Mouse (Mus musculus): ENCODE measurements around the gene E2f2. TPM values are rescaled to one million over a fixed set of nuclear protein-coding genes. Genes with fewer than 3 reads are reported as not detected.

Gene E2f2
- total and polyA plus RNA-seq, 2 experiments: 0.46 to 0.76 TPM

GRCm38 (mm10) chr4:136150596-136150995, 21.6 kb upstream of the E2f2 start:
- WGBS: 94% methylated on average over 4 of the region's 4 CpGs

GRCm38 (mm10) chr4:136152821-136153220, 19.4 kb upstream of the E2f2 start:
- WGBS: 89% methylated on average over 4 of the region's 4 CpGs
- H3K27me3 ChIP-seq (ENCODE audit: control insufficient read depth, insufficient read depth, low read length): no peaks in the 10 kb centered on the region
- no peak for DNase-seq (ENCODE audit: extremely low read depth, low read depth, low spot score)
- no peak overlapping the region for H3K4me3 ChIP-seq (ENCODE audit: insufficient read depth, low read depth, low read length)
- H3K9ac ChIP-seq (ENCODE audit: low read depth, low read length): no peak overlapping the region
- no peaks in the 10 kb centered on the region for H3K36me3 ChIP-seq (ENCODE audit: control insufficient read depth, insufficient read depth, low read length)
- H3K79me2 ChIP-seq (ENCODE audit: control insufficient read depth, insufficient read depth, low read length): no peaks in the 10 kb centered on the region
- H3K27ac ChIP-seq (replicated peaks; ENCODE audit: insufficient read depth, low read depth, low read length): no peak overlapping the region
- TF ChIP-seq POLR2A (IDR thresholded peaks at IDR 0.05; ENCODE audit: extremely low read depth, insufficient read depth, low read length): no peak
- peak; percentile 43; the same call in 1 of the 2 replicates for TF ChIP-seq CTCF (IDR thresholded peaks at IDR 0.05; ENCODE audit: low read depth, low read length)
- H3K4me1 ChIP-seq (ENCODE audit: control insufficient read depth, insufficient read depth, low read length): no peaks in the 10 kb centered on the region

More at GRCm38 (mm10) chr4:136150596-136150995, 21.6 kb upstream of the E2f2 start:
- Histone ChIP-seq H3K36me3 (ENCODE audit: control insufficient read depth, insufficient read depth, low read length) (no peaks in the 10 kb centered on the region; the same call in 1 of the 2 replicates), H3K9ac (ENCODE audit: low read depth, low read length) (no peak overlapping the region), H3K4me1 (ENCODE audit: control insufficient read depth, insufficient read depth, low read length) (peaks cover 10% of the 10 kb centered on the region), H3K79me2 (ENCODE audit: control insufficient read depth, insufficient read depth, low read length) (no peaks in the 10 kb centered on the region), H3K4me3 (ENCODE audit: insufficient read depth, low read depth, low read length) (no peak overlapping the region), H3K27me3 (ENCODE audit: control insufficient read depth, insufficient read depth, low read length) (no peaks in the 10 kb centered on the region), H3K27ac (replicated peaks; ENCODE audit: insufficient read depth, low read depth, low read length) (no peak overlapping the region)
- TF ChIP-seq CTCF (IDR thresholded peaks at IDR 0.05; ENCODE audit: low read depth, low read length) (no peak), POLR2A (IDR thresholded peaks at IDR 0.05; ENCODE audit: extremely low read depth, insufficient read depth, low read length) (no peak)
- DNase-seq (ENCODE audit: extremely low read depth, low read depth, low spot score): no peak

GRCm38 (mm10) chr4:136154462-136154861, 17.7 kb upstream of the E2f2 start:
- WGBS: 84% methylated on average over 9 of the region's 9 CpGs
- Histone ChIP-seq H3K27ac (replicated peaks; ENCODE audit: insufficient read depth, low read depth, low read length) (no peak overlapping the region), H3K9ac (ENCODE audit: low read depth, low read length) (0 out of 2 replicates have a peak overlapping the region, but pooled peaks have one; percentile 5), H3K4me1 (ENCODE audit: control insufficient read depth, insufficient read depth, low read length) (no peaks in the 10 kb centered on the region), H3K36me3 (ENCODE audit: control insufficient read depth, insufficient read depth, low read length) (no peaks in the 10 kb centered on the region), H3K79me2 (ENCODE audit: control insufficient read depth, insufficient read depth, low read length) (no peaks in the 10 kb centered on the region), H3K4me3 (ENCODE audit: insufficient read depth, low read depth, low read length) (no peak overlapping the region), H3K27me3 (ENCODE audit: control insufficient read depth, insufficient read depth, low read length) (no peaks in the 10 kb centered on the region)
- TF ChIP-seq CTCF (IDR thresholded peaks at IDR 0.05; ENCODE audit: low read depth, low read length) (no peak), POLR2A (IDR thresholded peaks at IDR 0.05; ENCODE audit: extremely low read depth, insufficient read depth, low read length) (no peak)
- DNase-seq (ENCODE audit: extremely low read depth, low read depth, low spot score): no peak

- H3K36me3 ChIP-seq (ENCODE audit: control insufficient read depth, insufficient read depth, low read length): no peaks in the 10 kb centered on the region
- peaks cover 2% of the 10 kb centered on the region; the same call in 1 of the 2 replicates for H3K4me1 ChIP-seq (ENCODE audit: control insufficient read depth, insufficient read depth, low read length)
- H3K9ac ChIP-seq (ENCODE audit: low read depth, low read length): no peak overlapping the region
- H3K79me2 ChIP-seq (ENCODE audit: control insufficient read depth, insufficient read depth, low read length): no peaks in the 10 kb centered on the region
- H3K4me3 ChIP-seq (ENCODE audit: insufficient read depth, low read depth, low read length): no peak overlapping the region
- 0 out of 2 replicates have a peak, but pooled peaks have one; percentile 4 for TF ChIP-seq CTCF (IDR thresholded peaks at IDR 0.05; ENCODE audit: low read depth, low read length)
- no peak for TF ChIP-seq POLR2A (IDR thresholded peaks at IDR 0.05; ENCODE audit: extremely low read depth, insufficient read depth, low read length)
- no peak for DNase-seq (ENCODE audit: extremely low read depth, low read depth, low spot score)
- WGBS: 76% methylated on average over 6 of the region's 6 CpGs
- no peak overlapping the region for H3K27ac ChIP-seq (replicated peaks; ENCODE audit: insufficient read depth, low read depth, low read length)
- H3K27me3 ChIP-seq (ENCODE audit: control insufficient read depth, insufficient read depth, low read length): no peaks in the 10 kb centered on the region
Measured at GRCm38 (mm10) chr4:136158498-136158897, 13.7 kb upstream of the E2f2 start.

DNA sequence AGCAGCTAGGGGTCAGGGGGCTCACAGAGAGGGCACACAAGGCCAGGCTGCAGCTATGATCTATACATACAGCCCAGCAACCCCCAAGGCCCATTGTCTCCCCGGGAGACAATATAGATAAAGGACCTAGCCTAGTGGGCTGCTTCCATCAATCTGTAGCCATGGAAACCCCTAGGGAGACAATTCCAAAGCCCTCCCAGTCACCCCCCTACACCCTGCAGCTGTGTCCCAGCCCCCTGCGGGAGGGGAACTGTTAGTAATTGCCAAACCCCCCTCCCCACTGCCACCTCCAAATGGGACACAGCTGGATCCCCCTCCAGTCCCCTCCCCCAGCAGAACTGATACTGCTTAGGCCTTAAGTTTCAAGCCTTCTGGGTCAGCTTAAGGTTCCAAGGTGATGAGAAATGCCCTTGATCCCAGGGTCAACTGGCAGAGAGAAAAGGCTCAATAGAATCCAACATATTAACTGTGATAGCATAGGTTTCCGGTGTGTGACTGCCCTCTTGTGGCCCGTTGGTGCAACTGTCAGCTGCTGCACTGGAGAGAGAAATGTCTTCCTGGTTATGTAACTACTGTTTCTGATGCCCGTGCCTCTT, 12.3 kb upstream of the E2f2 start:
- no peaks in the 10 kb centered on the region for H3K27me3 ChIP-seq (ENCODE audit: control insufficient read depth, insufficient read depth, low read length)
- H3K79me2 ChIP-seq (ENCODE audit: control insufficient read depth, insufficient read depth, low read length): no peaks in the 10 kb centered on the region
- peaks cover 2% of the 10 kb centered on the region; the same call in 1 of the 2 replicates for H3K4me1 ChIP-seq (ENCODE audit: control insufficient read depth, insufficient read depth, low read length)
- no peak overlapping the region for H3K9ac ChIP-seq (ENCODE audit: low read depth, low read length)
- H3K36me3 ChIP-seq (ENCODE audit: control insufficient read depth, insufficient read depth, low read length): no peaks in the 10 kb centered on the region
- DNase-seq (ENCODE audit: extremely low read depth, low read depth, low spot score): peak; percentile 71
- TF ChIP-seq POLR2A (IDR thresholded peaks at IDR 0.05; ENCODE audit: extremely low read depth, insufficient read depth, low read length): no peak
- TF ChIP-seq CTCF (IDR thresholded peaks at IDR 0.05; ENCODE audit: low read depth, low read length): peak; percentile 94
- WGBS: 32% methylated on average over 5 of the region's 5 CpGs
- H3K27ac ChIP-seq (replicated peaks; ENCODE audit: insufficient read depth, low read depth, low read length): no peak overlapping the region
- no peak overlapping the region for H3K4me3 ChIP-seq (ENCODE audit: insufficient read depth, low read depth, low read length)

GRCm38 (mm10) chr4:136163448-136163847, 8.7 kb upstream of the E2f2 start:
- WGBS: 2% methylated on average over 11 of the region's 11 CpGs

More at GRCm38 (mm10) chr4:136163448-136163847, 8.7 kb upstream of the E2f2 start:
- DNase-seq (ENCODE audit: extremely low read depth, low read depth, low spot score): peak; percentile 32
- H3K9ac ChIP-seq (ENCODE audit: low read depth, low read length): no peak overlapping the region
- peak; percentile 99 for TF ChIP-seq CTCF (IDR thresholded peaks at IDR 0.05; ENCODE audit: low read depth, low read length)
- TF ChIP-seq POLR2A (IDR thresholded peaks at IDR 0.05; ENCODE audit: extremely low read depth, insufficient read depth, low read length): no peak
- H3K27ac ChIP-seq (replicated peaks; ENCODE audit: insufficient read depth, low read depth, low read length): no peak overlapping the region
- no peak overlapping the region for H3K4me3 ChIP-seq (ENCODE audit: insufficient read depth, low read depth, low read length)
- no peaks in the 10 kb centered on the region for H3K79me2 ChIP-seq (ENCODE audit: control insufficient read depth, insufficient read depth, low read length)
- H3K27me3 ChIP-seq (ENCODE audit: control insufficient read depth, insufficient read depth, low read length): no peaks in the 10 kb centered on the region
- H3K4me1 ChIP-seq (ENCODE audit: control insufficient read depth, insufficient read depth, low read length): peaks cover 2% of the 10 kb centered on the region; the same call in 1 of the 2 replicates
- no peaks in the 10 kb centered on the region for H3K36me3 ChIP-seq (ENCODE audit: control insufficient read depth, insufficient read depth, low read length)
